Mouse (Mus musculus) adrenal gland, postnatal 4 days (tissue): ENCODE results near the gene 6720489N17Rik. TPM values are rescaled to one million over a fixed set of nuclear protein-coding genes. Genes with fewer than 3 reads are reported as not detected.
A peak's percentile ranks its signal among the peaks of the same experiment; 100 is the strongest.
"Not testable (repeated sequence)": the region's sequence is repeated elsewhere in the genome, so short reads cannot be mapped to it uniquely, and the experiment has no call there.

Source experiments
- DNase-seq, 2 experiments: peaks; one replicate each; pipeline ENCODE4 v3.0.0; 2021 to 2022; ENCODE audit warnings: low spot score in 2 of 2, mixed read lengths in 2 of 2
- long read RNA-seq, 2 experiments: library from polyadenylated mRNA; stranded (forward); transcript quantifications; one replicate each; pipeline ENCODE4 v2.0.0; 2021
- microRNA-seq: library from miRNA; unstranded; fragments of <30 nt; microRNA quantifications from one replicate; pipeline ENCODE4 v1.2.0, GENCODE M21; 2021
- total RNA-seq, 2 experiments: library from RNA; stranded (reverse); gene quantifications; 2 replicates each; pipeline ENCODE4 v1.2.3; 2021

6720489N17Rik gene
- total RNA-seq = 1 to 10 TPM; 3.2 to 4.1 TPM
- long read RNA-seq, experiment 1, partial matches to known transcripts = 0 of 3 reads
- long read RNA-seq, experiment 1, other reads (novel, unspliced or antisense) = 2 of 3 reads
- long read RNA-seq, experiment 2, partial matches to known transcripts = 0 of 2 reads
- long read RNA-seq, experiment 2, other reads (novel, unspliced or antisense) = 1 of 2 reads

DNA sequence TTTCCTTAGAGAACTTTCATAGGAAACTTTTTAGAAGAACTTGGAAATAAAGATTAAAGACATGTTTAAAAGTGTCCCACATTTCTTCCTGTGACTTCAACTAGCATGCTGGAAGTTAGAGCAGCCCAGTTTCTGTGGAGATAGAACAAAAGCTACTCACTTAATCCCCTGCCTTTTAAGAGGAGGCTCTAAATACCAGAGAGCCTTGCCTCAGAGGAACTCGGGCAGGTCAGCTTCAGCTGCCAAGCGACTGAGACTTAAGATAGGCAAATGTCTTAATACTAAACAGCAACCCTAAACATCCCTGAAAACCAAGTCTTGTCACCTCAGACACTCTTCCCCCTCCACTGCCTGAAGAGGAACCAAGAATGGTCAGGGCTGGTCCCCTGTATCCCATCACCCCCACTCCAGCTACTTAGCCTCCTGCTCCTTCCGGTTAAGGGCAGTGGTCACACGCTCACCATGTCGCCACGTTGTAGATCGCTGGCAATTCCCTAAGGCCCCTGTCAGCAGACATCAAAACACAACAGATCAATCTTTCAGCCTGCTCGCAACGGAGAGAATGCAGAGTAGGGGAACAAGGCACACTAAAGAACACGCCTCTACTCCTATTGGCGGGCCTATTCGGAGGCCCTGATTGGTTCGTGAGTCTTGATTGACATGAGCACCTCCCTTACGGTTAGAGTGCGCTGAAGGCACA is at the start of gene 6720489N17Rik:
Gene 6720489N17Rik, minus strand, starts transcription at position 606 of the 700 bp plus-strand sequence.
- DNase-seq = peak; percentile 19 to 55

DNA sequence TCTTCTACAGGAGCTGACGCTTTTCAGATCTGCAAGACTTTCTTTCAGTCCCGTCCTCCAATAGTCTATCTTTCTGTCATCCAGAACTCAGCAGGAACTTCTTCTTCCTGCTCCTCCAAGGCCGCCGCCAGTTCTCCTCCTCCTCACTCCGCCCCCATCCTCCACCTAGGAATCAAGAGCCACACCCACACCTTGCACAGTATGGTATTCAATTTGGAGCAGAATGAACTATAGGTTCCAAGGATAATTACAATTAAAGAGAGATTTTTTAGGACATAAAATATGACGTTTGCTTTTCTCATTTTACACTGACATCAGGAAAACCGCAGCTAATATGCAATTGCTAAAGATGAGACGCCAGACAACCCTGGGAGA is 29.4 kb upstream of the 6720489N17Rik start:
- no peak for DNase-seq

GRCm38 (mm10) chr13:62652681-62653368 is 28.8 kb upstream of the 6720489N17Rik start:
- DNase-seq = peak; percentile 13 to 37

DNA sequence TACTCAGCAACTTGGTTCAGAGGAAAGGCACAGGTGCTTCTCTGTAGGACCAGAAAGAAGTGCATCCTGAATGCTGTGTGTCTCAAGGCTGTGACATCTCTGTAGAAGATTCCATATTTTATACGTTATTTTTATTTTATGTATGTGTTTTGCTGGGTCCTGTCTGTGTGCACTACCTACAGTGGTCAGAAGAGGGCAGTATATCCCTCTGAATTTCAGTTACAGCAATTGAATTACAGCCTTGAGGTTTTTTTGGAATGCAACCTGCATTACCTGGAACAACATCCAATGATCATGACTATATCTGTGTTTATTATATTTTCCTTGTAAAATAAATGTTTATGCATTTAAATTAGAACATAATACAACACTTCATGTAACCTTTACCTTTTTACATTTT is 3.1 kb upstream of the 6720489N17Rik start:
- not testable (repeated sequence) for DNase-seq

DNA sequence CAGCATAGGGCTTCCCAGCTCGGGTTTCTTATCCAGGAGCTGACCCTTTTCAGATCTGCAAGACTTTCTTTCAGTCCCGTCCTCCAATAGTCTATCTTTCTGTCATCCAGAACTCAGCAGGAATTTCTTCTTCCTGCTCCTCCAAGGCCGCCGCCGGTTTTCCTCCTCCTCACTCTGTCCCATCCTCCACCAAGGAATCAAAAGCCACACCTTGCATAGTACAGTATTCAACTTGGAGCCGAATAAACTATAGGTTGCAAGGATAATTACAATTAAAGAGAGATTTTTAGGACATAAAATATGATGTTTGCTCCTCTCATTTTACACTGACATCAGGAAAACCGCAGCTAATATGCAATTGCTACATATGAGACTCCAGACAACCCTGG is 289 bp upstream of the 6720489N17Rik start:
- not testable (repeated sequence) for DNase-seq

GRCm38 (mm10) chr13:62617449-62617848 is 6.5 kb downstream of the 6720489N17Rik start:
- not testable (repeated sequence) for DNase-seq

DNA sequence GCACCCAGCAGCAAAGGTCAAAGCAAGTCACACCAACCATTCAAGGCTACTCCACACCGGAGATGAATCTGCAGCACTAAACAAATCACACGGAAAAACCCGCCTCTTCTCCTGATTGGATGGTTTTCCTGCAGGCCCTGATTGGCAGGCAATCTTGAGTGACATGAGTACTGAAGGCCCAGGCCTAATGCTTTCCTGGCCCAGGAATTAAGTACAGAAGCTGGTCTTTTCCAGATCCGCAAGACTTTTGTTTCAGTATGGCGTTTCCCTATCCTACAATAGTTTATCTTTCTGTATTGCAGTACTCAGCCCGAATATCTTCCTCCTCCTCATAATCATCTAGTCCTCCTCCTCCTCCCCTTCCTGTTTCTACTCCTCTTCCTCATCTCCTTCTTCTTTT is 52.9 kb downstream of the 6720489N17Rik start, which contains the start of gene Zfp934:
Gene Zfp934, minus strand, starts transcription at position 101 of the 400 bp plus-strand sequence.
- DNase-seq = not testable (repeated sequence)

DNA sequence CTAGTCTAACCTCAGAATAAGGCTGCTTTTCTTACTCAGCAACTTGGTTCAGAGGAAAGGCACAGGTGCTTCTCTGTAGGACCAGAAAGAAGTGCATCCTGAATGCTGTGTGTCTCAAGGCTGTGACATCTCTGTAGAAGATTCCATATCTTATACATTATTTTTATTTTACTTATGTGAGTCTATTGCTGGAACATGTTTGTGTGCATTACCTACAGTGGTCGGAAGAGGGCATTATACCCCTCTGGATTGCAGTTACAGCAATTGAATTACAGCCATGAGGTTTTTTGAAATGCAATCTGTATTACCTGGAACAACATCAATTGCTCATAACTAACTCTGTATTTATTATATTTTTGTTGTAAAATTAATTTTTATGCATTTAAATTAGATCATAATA is 62.3 kb downstream of the 6720489N17Rik start:
- DNase-seq = not testable (repeated sequence)

- peak; percentile 36 to 52 for DNase-seq
Observed at GRCm38 (mm10) chr13:62558189-62559110, 65.5 kb downstream of the 6720489N17Rik start, which contains the start of gene Zfp935. Gene Zfp935, minus strand, starts transcription at chr13:62558511.

Small RNAs within 50 kb of the gene (microRNA-seq; reads per million reads assigned to microRNA genes)
- gene Gm24020 = not detected

Other genes starting within 250 kb of the 6720489N17Rik start
- gene Gm3604, start 241.0 kb downstream of the 6720489N17Rik start, total RNA-seq = 1 to 10 TPM; 2.3 to 2.8 TPM
- gene Gm49359, start 157.3 kb downstream of the 6720489N17Rik start, total RNA-seq = 10 to 100 TPM; 18.6 to 20.6 TPM
- gene Zfp935, start 65.7 kb downstream of the 6720489N17Rik start, total RNA-seq = not detected
- gene Zfp934, start 53.0 kb downstream of the 6720489N17Rik start, total RNA-seq = 10 to 100 TPM; 11.7 to 12.0 TPM
- gene Platr25, start 136.5 kb upstream of the 6720489N17Rik start, total RNA-seq = 10 to 100 TPM; 12.0 to 13.8 TPM
- 1 to 10 TPM; 2.8 to 6.0 TPM for gene Gm5141, start 161.6 kb upstream of the 6720489N17Rik start, total RNA-seq
- gene Fbp2, start 234.2 kb upstream of the 6720489N17Rik start, total RNA-seq = 1 to 10 TPM; 8.0 to 8.7 TPM